Comparison of ENCODE assay signal across 8 mouse cellular contexts in the genomic region with DNA sequence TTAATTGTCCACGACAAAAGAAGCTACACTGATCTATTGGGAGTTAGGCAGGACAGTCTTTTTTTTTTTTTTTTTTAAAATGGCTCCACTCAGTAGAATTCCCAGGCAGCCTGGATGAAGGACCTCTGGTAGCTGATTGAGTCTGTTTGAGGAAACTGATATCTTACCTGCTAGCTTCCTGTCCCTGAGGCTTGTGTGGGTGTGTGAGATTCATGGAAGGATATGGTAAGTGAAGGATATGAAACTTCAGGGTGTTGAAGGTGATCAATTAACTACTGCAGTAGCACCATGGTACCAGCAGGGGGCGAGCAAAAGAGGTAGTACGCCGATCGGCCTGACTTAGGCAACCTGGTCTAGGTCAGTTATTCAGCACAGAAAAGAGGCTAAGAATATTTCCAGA. TPM values are rescaled to one million over a fixed set of nuclear protein-coding genes. Genes with fewer than 3 reads are reported as not detected.
DNase-seq lines count a peak whose midpoint lies in the region; ATAC-seq and TF ChIP-seq lines count a peak whose summit lies in the region.

No protein-coding gene starts in this region.

- H3K4me3 ChIP-seq in kidney, embryonic 15.5 days (replicated peaks): no peak overlapping the region
- H3K4me3 ChIP-seq in myocyte: no peak overlapping the region

- no peak overlapping the region for H3K4me2 ChIP-seq in kidney, embryonic 15.5 days
- H3K4me2 ChIP-seq in myocyte (ENCODE audit: low read depth): peak overlapping the region; percentile 22

- H3K9me3 ChIP-seq in kidney, embryonic 15.5 days (replicated peaks): no peaks in the 10 kb centered on the region

- no peak for TF ChIP-seq POLR2A in myocyte (IDR thresholded peaks at IDR 0.05; ENCODE audit: insufficient read length, low read depth)

- 0 out of 2 replicates have a peak, but pooled peaks cover 2% of the 10 kb centered on the region for H3K4me1 ChIP-seq in kidney, embryonic 15.5 days

- no peaks in the 10 kb centered on the region for H3K27me3 ChIP-seq in kidney, embryonic 15.5 days
- H3K27me3 ChIP-seq in myocyte (ENCODE audit: control insufficient read depth, insufficient read depth, insufficient read length): peaks cover 6% of the 10 kb centered on the region

- H3K27ac ChIP-seq in kidney, embryonic 15.5 days: no peak overlapping the region

- H3ac ChIP-seq in myocyte (ENCODE audit: control insufficient read depth, insufficient read length): no peak overlapping the region

- WGBS in kidney, embryonic 15.5 days: 13% methylated on average over 5 of the region's 5 CpGs

- no peaks in the 10 kb centered on the region for H3K36me3 ChIP-seq in kidney, embryonic 15.5 days
- no peaks in the 10 kb centered on the region for H3K36me3 ChIP-seq in myocyte (ENCODE audit: control insufficient read depth, insufficient read depth)

- no peak overlapping the region for H3K9ac ChIP-seq in kidney, embryonic 15.5 days

- no peaks in the 10 kb centered on the region for H3K79me2 ChIP-seq in myocyte (ENCODE audit: control insufficient read depth, insufficient read depth)

- peak; percentile 50 to 71 for DNase-seq in kidney, adult 8-10 months
- DNase-seq in CD8-positive naive resting alpha-beta T cell, adult 2 months (ENCODE audit: low read depth in 2 of 2, low spot score in 2 of 2): peak; percentile 39 to 58
- peak; percentile 84 for DNase-seq in embryo, embryonic 11 days
- peak; percentile 67 for DNase-seq in kidney, postnatal 14 days
- peak; percentile 61 for DNase-seq in thymus, postnatal 25 days

- no peak for ATAC-seq in kidney, embryonic 15.5 days (replicated peaks; ENCODE audit: low FRiP score)
- peak; percentile 46 for ATAC-seq in activated CD4-positive, CD25-positive, alpha-beta regulatory T cell, adult 4 months

TF ChIP-seq in myocyte, 11 proteins besides CTCF, POLR2A, EP300 and RAD21:
- TF ChIP-seq MAX (IDR thresholded peaks at IDR 0.05; ENCODE audit: low read depth): no peak

RNA-seq across cellular contexts. Expression of a gene that starts 29.2 kb away (rescaled TPM):
- polyA plus RNA-seq in kidney, embryonic 15.5 days (2015; fragmentation: Nextera tagmentation; extraction: Ambion mirVana): 62.5 and 63.6 TPM in 2 replicates
- polyA plus RNA-seq in activated CD4-positive, CD25-positive, alpha-beta regulatory T cell, adult 4 months (2017; shearing (Covaris generic)): 10 to 100 TPM; 27.4 to 37.8 TPM
- polyA plus RNA-seq in myocyte (2012; fragmentation: generic; extraction: Trizol): 18.9 TPM
